Mouse (Mus musculus) frontal cortex, adult 2 months (tissue): ENCODE results near the gene ccdc198. TPM values are rescaled to one million over a fixed set of nuclear protein-coding genes. Genes with fewer than 3 reads are reported as not detected.
A peak's percentile ranks its signal among the peaks of the same experiment; 100 is the strongest.

Experiments used
- DNase-seq, 2 experiments: peaks; one replicate each; pipeline ENCODE4 v3.0.0; 2022; ENCODE audit warnings: low spot score in 1 of 2; ENCODE audit errors: extremely low spot score in 1 of 2
- polyA plus RNA-seq: library from polyadenylated mRNA; depleted of rRNA; stranded (reverse); fragments of >200 nt; gene quantifications from 2 replicates; pipeline ENCODE4 v1.2.3, GENCODE M21; 2012; rRNA removed

Gene ccdc198
- polyA plus RNA-seq, 1 experiment = 0.12 TPM

DNA sequence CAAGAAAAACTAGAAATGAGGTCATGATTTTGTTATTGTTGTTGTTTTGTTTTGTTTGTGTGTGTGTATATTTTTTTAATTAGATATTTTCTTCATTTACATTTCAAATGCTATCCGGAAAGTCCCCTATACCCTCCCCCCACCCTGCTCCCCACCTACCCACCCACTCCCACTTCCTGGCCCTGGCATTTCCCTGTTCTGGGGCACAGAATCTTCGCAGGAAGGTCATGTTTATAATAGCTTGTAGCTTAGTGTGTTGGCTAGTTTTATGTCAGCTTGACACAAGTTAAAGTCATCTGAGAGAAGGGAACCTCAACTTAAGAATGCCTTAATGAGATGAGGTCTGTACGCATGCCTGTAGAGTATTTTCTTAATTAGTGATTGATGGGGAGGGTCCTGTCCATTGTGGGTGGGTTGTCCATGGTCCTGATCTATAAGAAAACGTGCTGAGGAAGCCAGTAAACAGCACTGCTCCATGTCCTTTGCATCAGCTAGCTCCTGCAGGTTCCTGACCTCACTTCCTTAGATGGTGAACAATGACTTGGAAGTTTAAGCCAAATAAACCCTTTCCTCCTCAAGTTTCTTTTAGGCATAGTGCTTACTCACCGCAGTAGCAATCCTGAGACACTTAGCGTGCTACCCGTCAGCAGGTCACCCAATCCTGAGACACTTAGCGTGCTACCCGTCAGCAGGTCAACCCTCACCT lies 44.0 kb downstream of the ccdc198 start:
- DNase-seq = no peak

DNA sequence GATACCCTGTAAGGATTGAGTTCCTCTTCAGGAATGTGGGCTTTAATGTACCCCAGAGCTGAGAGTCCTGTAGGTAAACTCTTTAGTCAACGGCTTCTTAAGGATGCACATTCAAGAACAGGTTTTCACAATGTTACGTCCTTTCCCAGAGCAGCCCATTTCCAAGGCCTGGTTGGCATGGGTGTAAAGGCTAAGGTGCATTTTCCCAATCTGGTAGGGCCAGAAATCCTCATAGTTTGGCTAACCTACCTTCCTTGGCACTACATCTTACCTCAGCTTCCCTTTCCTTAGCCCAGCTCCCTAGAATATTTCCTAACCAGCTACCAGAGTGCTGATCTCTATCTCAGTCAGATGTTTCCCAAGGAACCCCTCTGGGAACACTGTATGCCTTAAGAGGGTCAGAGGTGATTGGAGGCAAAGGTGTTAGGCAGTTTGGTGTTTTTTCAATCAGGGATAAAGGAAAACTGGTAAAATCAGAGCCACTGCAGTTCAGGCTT lies 48.2 kb downstream of the ccdc198 start:
- no peak for DNase-seq

DNA sequence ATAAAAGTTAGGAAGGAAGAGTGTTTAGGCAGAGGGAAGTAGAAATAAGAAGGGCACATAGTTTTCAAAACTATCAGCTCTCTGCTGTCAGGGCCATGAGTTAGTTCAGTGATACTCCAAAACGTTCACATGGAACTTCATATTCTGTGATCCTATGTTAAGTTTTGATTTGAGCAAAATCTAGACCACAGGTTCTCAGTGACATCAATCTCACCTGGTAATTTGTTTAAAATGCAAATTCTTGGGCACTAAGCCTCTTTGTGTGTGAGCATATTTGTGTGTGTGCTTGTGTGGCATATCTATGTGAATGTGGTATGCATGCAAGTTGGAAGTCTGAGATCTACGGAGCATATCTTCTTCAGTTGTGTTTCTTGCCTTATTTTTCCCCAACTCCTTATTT lies 59.0 kb downstream of the ccdc198 start:
- no peak for DNase-seq

DNA sequence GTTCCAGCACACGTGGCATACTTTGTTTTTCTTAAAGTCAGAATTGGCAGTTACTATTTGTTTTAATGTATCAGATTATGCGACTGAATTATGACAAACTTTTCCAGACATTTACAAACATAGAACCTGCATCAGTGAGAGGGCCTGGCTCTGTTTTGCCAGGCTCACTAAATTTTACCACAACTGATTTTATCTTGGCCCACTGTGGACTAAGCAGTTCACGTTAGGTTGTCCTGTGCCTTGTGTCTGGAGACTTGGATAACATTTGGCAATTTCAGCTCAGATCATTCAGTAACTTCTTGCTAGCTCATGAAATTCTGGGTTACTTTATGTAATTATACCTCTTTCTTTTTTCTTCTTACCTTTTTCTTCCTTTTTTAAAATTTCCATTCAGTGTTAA lies 65.5 kb downstream of the ccdc198 start:
- no peak for DNase-seq

DNA sequence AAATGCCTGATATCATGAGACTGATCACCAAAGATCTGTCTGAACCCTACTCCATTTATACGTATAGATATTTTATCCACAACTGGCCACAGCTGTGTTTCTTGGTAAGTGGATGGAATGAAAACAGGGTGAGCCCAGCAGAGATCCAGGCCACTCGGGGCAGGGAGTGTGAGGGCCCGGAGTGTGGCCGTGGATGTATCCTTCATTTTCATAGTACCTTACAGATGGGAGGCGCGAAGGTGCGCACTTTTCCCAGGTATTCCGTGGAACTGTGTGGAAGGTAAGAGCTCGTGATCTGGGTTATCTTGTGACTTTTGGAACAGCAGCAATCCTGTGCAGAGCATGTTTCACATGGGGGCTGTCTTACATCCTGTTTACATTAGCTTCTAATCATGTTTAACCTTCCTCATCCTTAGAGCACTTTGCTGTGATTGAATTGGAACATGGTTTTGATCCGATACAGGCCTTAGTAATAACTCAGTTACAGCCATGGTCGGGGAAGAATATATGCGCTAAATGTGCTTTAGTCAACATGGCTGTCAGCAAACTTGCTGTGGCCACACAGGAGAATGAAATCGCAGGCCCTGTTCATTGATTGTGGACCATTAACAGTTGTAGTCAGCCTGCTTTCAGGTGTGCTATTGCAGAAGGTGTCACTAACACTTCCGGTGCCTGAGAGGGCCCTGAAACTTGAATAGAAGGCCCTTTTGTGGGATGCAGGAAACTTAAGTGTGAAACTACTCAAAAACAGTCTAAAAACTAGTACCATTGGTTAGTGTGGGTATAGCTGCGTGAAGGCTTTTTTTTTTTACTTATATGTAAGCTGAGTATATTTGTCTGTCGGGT lies 71.8 kb downstream of the ccdc198 start:
- DNase-seq = peak in 1 of 2 experiments; percentile 10

DNA sequence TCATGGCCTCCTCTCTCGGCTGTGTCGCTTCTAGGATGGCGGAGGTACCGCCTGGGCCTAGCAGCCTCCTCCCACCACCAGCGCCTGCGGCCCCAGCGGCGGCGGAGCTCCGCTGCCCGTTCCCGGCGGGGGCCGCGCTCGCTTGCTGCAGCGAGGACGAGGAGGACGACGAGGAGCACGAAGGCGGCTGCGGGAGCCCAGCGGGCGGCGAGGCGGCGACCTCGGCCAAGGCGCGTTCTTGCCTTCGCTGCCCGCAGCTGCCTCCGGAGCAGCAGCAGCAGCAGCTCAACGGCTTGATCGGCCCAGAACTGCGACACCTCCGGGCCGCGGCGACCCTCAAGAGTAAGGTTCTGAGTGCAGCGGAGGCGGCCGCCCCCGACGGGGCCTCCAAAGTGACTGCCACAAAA lies 72.7 kb downstream of the ccdc198 start:
- DNase-seq = peak in 1 of 2 experiments; percentile 39

DNA sequence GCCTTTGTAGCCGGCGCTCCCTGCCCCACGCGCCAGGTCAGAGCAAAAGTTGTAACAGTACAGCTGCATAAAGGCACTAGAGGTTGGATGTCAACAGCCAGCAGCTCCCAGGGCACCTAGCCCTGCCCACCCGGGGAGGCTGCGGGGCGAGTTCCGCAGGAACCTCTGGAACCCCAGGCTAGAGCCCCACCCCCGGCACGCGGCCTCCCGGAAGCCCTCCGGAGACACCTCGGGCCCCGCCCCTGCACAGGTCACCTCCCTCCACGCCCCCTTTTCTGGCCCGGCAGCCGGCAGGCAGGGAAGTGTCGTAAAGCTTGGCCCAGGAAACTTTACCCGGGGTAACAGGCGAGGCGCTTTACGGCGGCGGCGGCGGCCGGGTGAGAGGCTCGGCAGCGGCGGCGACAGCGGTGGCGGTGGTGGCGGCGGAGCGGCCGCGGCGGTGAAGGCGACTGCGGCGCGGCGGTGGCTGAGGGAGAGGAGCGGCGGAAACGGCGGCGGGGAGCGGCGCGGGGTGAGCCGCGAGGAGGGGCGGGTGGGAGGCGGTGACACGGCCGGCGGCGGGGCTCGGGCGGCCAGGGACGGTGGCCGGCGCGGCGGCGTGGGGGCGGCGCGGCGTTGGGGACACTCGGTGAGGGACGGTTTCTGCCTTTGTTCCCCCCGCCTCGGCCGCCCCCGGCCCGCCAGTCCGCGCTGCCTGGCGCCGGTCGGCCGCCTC lies 73.2 kb downstream of the ccdc198 start, which contains the start of gene Naa30:
TSS of gene Naa30 (plus strand) at position 360 of the 715 bp plus-strand sequence.
- DNase-seq = peak; percentile 91 to 96

DNA sequence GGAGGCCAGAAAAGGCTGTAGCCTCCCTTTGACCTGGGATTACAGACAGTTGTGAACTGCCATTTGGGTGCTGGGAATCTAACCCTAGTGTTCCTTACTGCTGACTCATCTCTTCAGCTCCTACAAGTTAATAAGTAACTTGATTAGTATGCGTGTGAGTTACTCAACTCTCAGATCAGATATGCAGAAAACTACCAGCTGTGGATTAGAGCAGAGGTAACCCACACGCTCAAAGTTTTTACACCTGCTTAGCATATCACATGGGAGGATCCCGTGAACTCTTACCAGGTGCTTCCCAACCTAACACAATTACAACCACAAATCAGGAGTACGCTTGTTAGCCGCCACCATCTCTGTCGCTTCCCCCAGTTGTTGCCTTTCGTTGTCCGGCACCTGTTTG lies 74.0 kb downstream of the ccdc198 start:
- no peak for DNase-seq

Other genes with a start within 250 kb of the ccdc198 start
- gene Ap5m1, start 179.4 kb downstream of the ccdc198 start, polyA plus RNA-seq = 17.4 and 18.4 TPM in 2 replicates
- 31.3 and 34.1 TPM in 2 replicates for gene Exoc5, start 178.8 kb downstream of the ccdc198 start, polyA plus RNA-seq
- gene Naa30, start 73.2 kb downstream of the ccdc198 start, polyA plus RNA-seq = 22.5 and 24.2 TPM in 2 replicates